Mouse (Mus musculus): ENCODE measurements around the gene Pcdh19. TPM values are rescaled to one million over a fixed set of nuclear protein-coding genes. Genes with fewer than 3 reads are reported as not detected.

The Pcdh19 gene
- polyA plus RNA-seq, 1 experiment from 2014 or later, result 5.1 TPM

GRCm38 (mm10) chrX:133655196-133655595 is 33.6 kb downstream of the Pcdh19 start:
- DNase-seq (ENCODE audit: low spot score), result no peak
- Histone ChIP-seq H3K4me3 (no peak overlapping the region), H3K27ac (replicated peaks) (no peak overlapping the region), H3K4me1 (peaks cover 21% of the 10 kb centered on the region), H3K27me3 (replicated peaks; ENCODE audit: low read depth, poor library complexity, severe bottlenecking) (peaks cover 65% of the 10 kb centered on the region), H3K36me3 (replicated peaks) (no peaks in the 10 kb centered on the region), H3K9me3 (no peaks in the 10 kb centered on the region)
- 35% methylated on average over 4 of the region's 4 CpGs for WGBS

- no peaks in the 10 kb centered on the region for H3K9me3 ChIP-seq
- no peak for DNase-seq (ENCODE audit: low spot score)
- no peaks in the 10 kb centered on the region for H3K36me3 ChIP-seq (replicated peaks)
- 62% methylated on average over 3 of the region's 3 CpGs for WGBS
- H3K4me3 ChIP-seq, result no peak overlapping the region
- no peak overlapping the region for H3K27ac ChIP-seq (replicated peaks)
- H3K27me3 ChIP-seq (replicated peaks; ENCODE audit: low read depth, poor library complexity, severe bottlenecking), result peaks cover 68% of the 10 kb centered on the region
- peaks cover 21% of the 10 kb centered on the region for H3K4me1 ChIP-seq
Observed at GRCm38 (mm10) chrX:133653071-133653470, 35.7 kb downstream of the Pcdh19 start.

- H3K4me1 ChIP-seq, result 0 out of 2 replicates have a peak, but pooled peaks cover 2% of the 10 kb centered on the region
- no peak overlapping the region for H3K4me3 ChIP-seq
- H3K27me3 ChIP-seq (replicated peaks; ENCODE audit: low read depth, poor library complexity, severe bottlenecking), result peaks cover 70% of the 10 kb centered on the region
- no peaks in the 10 kb centered on the region for H3K36me3 ChIP-seq (replicated peaks)
- no peak overlapping the region for H3K27ac ChIP-seq (replicated peaks)
- H3K9me3 ChIP-seq, result no peaks in the 10 kb centered on the region
- DNase-seq (ENCODE audit: low spot score), result peak; percentile 9
- 67% methylated on average over 3 of the region's 3 CpGs for WGBS
Observed at GRCm38 (mm10) chrX:133650379-133650778, 38.4 kb downstream of the Pcdh19 start.

GRCm38 (mm10) chrX:133647809-133648208 is 41.0 kb downstream of the Pcdh19 start:
- Histone ChIP-seq H3K27me3 (replicated peaks; ENCODE audit: low read depth, poor library complexity, severe bottlenecking) (peaks cover 56% of the 10 kb centered on the region), H3K36me3 (replicated peaks) (no peaks in the 10 kb centered on the region), H3K4me3 (no peak overlapping the region), H3K4me1 (0 out of 2 replicates have a peak, but pooled peaks cover 2% of the 10 kb centered on the region), H3K27ac (replicated peaks) (no peak overlapping the region), H3K9me3 (no peaks in the 10 kb centered on the region)
- DNase-seq (ENCODE audit: low spot score), result no peak
- WGBS, result 74% methylated on average over 2 of the region's 2 CpGs

- Histone ChIP-seq H3K9me3 (no peaks in the 10 kb centered on the region), H3K4me1 (no peaks in the 10 kb centered on the region), H3K27ac (replicated peaks) (no peak overlapping the region), H3K4me3 (no peak overlapping the region), H3K36me3 (replicated peaks) (no peaks in the 10 kb centered on the region), H3K27me3 (replicated peaks; ENCODE audit: low read depth, poor library complexity, severe bottlenecking) (peaks cover 58% of the 10 kb centered on the region)
- DNase-seq (ENCODE audit: low spot score), result no peak
Observed at GRCm38 (mm10) chrX:133639445-133639844, 49.3 kb downstream of the Pcdh19 start.

GRCm38 (mm10) chrX:133629538-133629937 is 59.2 kb downstream of the Pcdh19 start:
- no peak overlapping the region for H3K4me3 ChIP-seq
- no peak overlapping the region for H3K27ac ChIP-seq (replicated peaks)
- DNase-seq (ENCODE audit: low spot score), result no peak
- H3K4me1 ChIP-seq, result no peaks in the 10 kb centered on the region
- no peaks in the 10 kb centered on the region for H3K36me3 ChIP-seq (replicated peaks)
- 83% methylated on average over 8 of the region's 8 CpGs for WGBS
- H3K27me3 ChIP-seq (replicated peaks; ENCODE audit: low read depth, poor library complexity, severe bottlenecking), result peaks cover 55% of the 10 kb centered on the region
- H3K9me3 ChIP-seq, result no peaks in the 10 kb centered on the region

GRCm38 (mm10) chrX:133618222-133618621 is 70.6 kb downstream of the Pcdh19 start:
- WGBS, result 70% methylated on average over 1 of the region's 1 CpGs
- no peaks in the 10 kb centered on the region for H3K4me1 ChIP-seq
- H3K27ac ChIP-seq (replicated peaks), result no peak overlapping the region
- no peaks in the 10 kb centered on the region for H3K36me3 ChIP-seq (replicated peaks)
- no peak overlapping the region for H3K4me3 ChIP-seq
- DNase-seq (ENCODE audit: low spot score), result no peak
- H3K9me3 ChIP-seq, result no peaks in the 10 kb centered on the region
- peaks cover 10% of the 10 kb centered on the region; the same call in 1 of the 2 replicates for H3K27me3 ChIP-seq (replicated peaks; ENCODE audit: low read depth, poor library complexity, severe bottlenecking)

GRCm38 (mm10) chrX:133605828-133606227 is 83.0 kb downstream of the Pcdh19 start:
- 63% methylated on average over 4 of the region's 4 CpGs for WGBS
- Histone ChIP-seq H3K9me3 (no peaks in the 10 kb centered on the region), H3K27me3 (replicated peaks; ENCODE audit: low read depth, poor library complexity, severe bottlenecking) (peaks cover 67% of the 10 kb centered on the region)

GRCm38 (mm10) chrX:133604272-133604671 is 84.5 kb downstream of the Pcdh19 start:
- Histone ChIP-seq H3K4me1 (peaks cover 6% of the 10 kb centered on the region; the same call in 1 of the 2 replicates), H3K9me3 (no peaks in the 10 kb centered on the region), H3K27ac (replicated peaks) (no peak overlapping the region), H3K36me3 (replicated peaks) (no peaks in the 10 kb centered on the region), H3K27me3 (replicated peaks; ENCODE audit: low read depth, poor library complexity, severe bottlenecking) (peaks cover 56% of the 10 kb centered on the region), H3K4me3 (no peak overlapping the region)
- DNase-seq (ENCODE audit: low spot score), result peak; percentile 64
- WGBS, result 48% methylated on average over 4 of the region's 4 CpGs

More at GRCm38 (mm10) chrX:133605828-133606227, 83.0 kb downstream of the Pcdh19 start:
- Histone ChIP-seq H3K36me3 (replicated peaks) (no peaks in the 10 kb centered on the region), H3K27ac (replicated peaks) (no peak overlapping the region), H3K4me1 (peaks cover 6% of the 10 kb centered on the region; the same call in 1 of the 2 replicates), H3K4me3 (no peak overlapping the region)
- DNase-seq (ENCODE audit: low spot score), result no peak

- no peak overlapping the region for H3K27ac ChIP-seq (replicated peaks)
- H3K36me3 ChIP-seq (replicated peaks), result no peaks in the 10 kb centered on the region
- no peak for DNase-seq (ENCODE audit: low spot score)
- WGBS, result 69% methylated on average over 2 of the region's 2 CpGs
- peaks cover 6% of the 10 kb centered on the region; the same call in 1 of the 2 replicates for H3K4me1 ChIP-seq
- H3K4me3 ChIP-seq, result no peak overlapping the region
- peaks cover 58% of the 10 kb centered on the region for H3K27me3 ChIP-seq (replicated peaks; ENCODE audit: low read depth, poor library complexity, severe bottlenecking)
- H3K9me3 ChIP-seq, result no peaks in the 10 kb centered on the region
Observed at GRCm38 (mm10) chrX:133602068-133602467, 86.7 kb downstream of the Pcdh19 start.

- H3K9me3 ChIP-seq, result no peaks in the 10 kb centered on the region
- WGBS, result 46% methylated on average over 1 of the region's 1 CpGs
- H3K27me3 ChIP-seq (replicated peaks; ENCODE audit: low read depth, poor library complexity, severe bottlenecking), result peaks cover 54% of the 10 kb centered on the region
- H3K36me3 ChIP-seq (replicated peaks), result no peaks in the 10 kb centered on the region
- no peak overlapping the region for H3K27ac ChIP-seq (replicated peaks)
- no peak for DNase-seq (ENCODE audit: low spot score)
- H3K4me1 ChIP-seq, result peaks cover 6% of the 10 kb centered on the region; the same call in 1 of the 2 replicates
- no peak overlapping the region for H3K4me3 ChIP-seq
Observed at GRCm38 (mm10) chrX:133601658-133602057, 87.1 kb downstream of the Pcdh19 start.

GRCm38 (mm10) chrX:133601195-133601594 is 87.6 kb downstream of the Pcdh19 start:
- Histone ChIP-seq H3K36me3 (replicated peaks) (no peaks in the 10 kb centered on the region), H3K9me3 (no peaks in the 10 kb centered on the region), H3K27me3 (replicated peaks; ENCODE audit: low read depth, poor library complexity, severe bottlenecking) (peaks cover 53% of the 10 kb centered on the region), H3K4me1 (peaks cover 6% of the 10 kb centered on the region; the same call in 1 of the 2 replicates), H3K4me3 (no peak overlapping the region), H3K27ac (replicated peaks) (no peak overlapping the region)
- WGBS, result 77% methylated on average over 2 of the region's 2 CpGs
- no peak for DNase-seq (ENCODE audit: low spot score)

GRCm38 (mm10) chrX:133575601-133576382 is 113.0 kb downstream of the Pcdh19 start:
- H3K4me3 ChIP-seq, result no peak overlapping the region
- no peak for DNase-seq (ENCODE audit: low spot score)
- 54% methylated on average over 4 of the region's 4 CpGs for WGBS
- no peak overlapping the region for H3K27ac ChIP-seq (replicated peaks)
- no peaks in the 10 kb centered on the region for H3K36me3 ChIP-seq (replicated peaks)
- H3K4me1 ChIP-seq, result no peaks in the 10 kb centered on the region
- peaks cover 18% of the 10 kb centered on the region; the same call in 1 of the 2 replicates for H3K27me3 ChIP-seq (replicated peaks; ENCODE audit: low read depth, poor library complexity, severe bottlenecking)
- H3K9me3 ChIP-seq, result no peaks in the 10 kb centered on the region
